Mouse (Mus musculus) lung, embryonic 15.5 days (tissue): Measurements from ENCODE around the gene Astn1. TPM values are rescaled to one million over a fixed set of nuclear protein-coding genes. Genes with fewer than 3 reads are reported as not detected.

Source experiments
- ATAC-seq: fragments of 200-750 bp; cut with Nextera tagmentation; 2 replicates; pipeline ENCODE4 v1.8.0; 2017; ENCODE audit warnings: moderate number of reproducible peaks, borderline replicate concordance; ENCODE audit not compliant: low FRiP score, low TSS enrichment; ENCODE audit errors: extremely low read depth
- H3K27ac ChIP-seq: fragments of 300-500 bp; sonication (generic); 2 replicates; pipeline ENCODE4 v1.5.1; 2015; ENCODE audit warnings: moderate library complexity, mild to moderate bottlenecking, inconsistent platforms
- H3K27me3 ChIP-seq: fragments of 300-500 bp; sonication (generic); 2 replicates; pipeline ENCODE4 v1.6.1; 2015; ENCODE audit warnings: inconsistent platforms
- H3K36me3 ChIP-seq: fragments of 300-500 bp; sonication (generic); 2 replicates; pipeline ENCODE4 v1.6.1; 2015; ENCODE audit warnings: inconsistent platforms
- H3K4me1 ChIP-seq: fragments of 300-500 bp; sonication (generic); 2 replicates; pipeline ENCODE4 v1.6.1; 2015; ENCODE audit warnings: inconsistent platforms
- H3K4me2 ChIP-seq: fragments of 300-500 bp; sonication (generic); 2 replicates; pipeline ENCODE4 v1.6.1; 2015; ENCODE audit warnings: inconsistent platforms, mild to moderate bottlenecking, moderate library complexity
- H3K4me3 ChIP-seq: fragments of 300-500 bp; sonication (generic); 2 replicates; pipeline ENCODE4 v1.5.1; 2015; ENCODE audit warnings: mild to moderate bottlenecking, inconsistent platforms
- H3K9ac ChIP-seq: fragments of 300-500 bp; sonication (generic); 2 replicates; pipeline ENCODE4 v1.6.1; 2015; ENCODE audit warnings: inconsistent platforms
- H3K9me3 ChIP-seq: fragments of 300-500 bp; sonication (generic); 2 replicates; pipeline ENCODE4 v1.6.1; 2016; ENCODE audit warnings: inconsistent platforms
- WGBS: fragments of 180-500 bp; shearing (Covaris S2); methylation state at CpG from one replicate; pipeline ENCODE4 v1.1.7; 2015; 5-methylcytosine and 5-hydroxymethylcytosine counted together
- polyA plus RNA-seq: library from polyadenylated mRNA; unstranded; fragments of >200 nt; fragmentation: Nextera tagmentation; extraction: Ambion mirVana; gene quantifications from 2 replicates; pipeline ENCODE4 v1.2.1, GENCODE M21; 2015

Gene Astn1
- polyA plus RNA-seq, 1 experiment from 2014 or later = 0.90 TPM

- Histone ChIP-seq H3K9ac (no peak overlapping the region), H3K4me2 (no peak overlapping the region), H3K36me3 (no peaks in the 10 kb centered on the region), H3K4me1 (no peaks in the 10 kb centered on the region), H3K27me3 (no peaks in the 10 kb centered on the region), H3K27ac (no peak overlapping the region), H3K4me3 (no peak overlapping the region), H3K9me3 (no peaks in the 10 kb centered on the region)
- ATAC-seq = no peak
- 77% methylated on average over 1 of the region's 1 CpGs for WGBS
Observed at GRCm38 (mm10) chr1:158446071-158446470, 84.0 kb downstream of the Astn1 start.

GRCm38 (mm10) chr1:158447956-158448355 is 85.9 kb downstream of the Astn1 start:
- no peak for ATAC-seq
- Histone ChIP-seq H3K36me3 (no peaks in the 10 kb centered on the region), H3K27ac (no peak overlapping the region), H3K4me1 (no peaks in the 10 kb centered on the region), H3K27me3 (no peaks in the 10 kb centered on the region), H3K4me3 (no peak overlapping the region), H3K9me3 (no peaks in the 10 kb centered on the region), H3K9ac (no peak overlapping the region), H3K4me2 (no peak overlapping the region)
- WGBS = 71% methylated on average over 7 of the region's 7 CpGs

GRCm38 (mm10) chr1:158452675-158453074 is 90.6 kb downstream of the Astn1 start:
- no peaks in the 10 kb centered on the region for H3K27me3 ChIP-seq
- H3K27ac ChIP-seq = no peak overlapping the region
- H3K4me1 ChIP-seq = no peaks in the 10 kb centered on the region
- H3K4me3 ChIP-seq = no peak overlapping the region
- no peak overlapping the region for H3K9ac ChIP-seq
- H3K4me2 ChIP-seq = no peak overlapping the region
- H3K9me3 ChIP-seq = no peaks in the 10 kb centered on the region
- ATAC-seq = no peak
- H3K36me3 ChIP-seq = no peaks in the 10 kb centered on the region

GRCm38 (mm10) chr1:158453587-158453986 is 91.5 kb downstream of the Astn1 start:
- no peaks in the 10 kb centered on the region for H3K27me3 ChIP-seq
- no peak for ATAC-seq
- no peaks in the 10 kb centered on the region for H3K36me3 ChIP-seq
- no peak overlapping the region for H3K9ac ChIP-seq
- H3K9me3 ChIP-seq = no peaks in the 10 kb centered on the region
- H3K4me2 ChIP-seq = no peak overlapping the region
- 82% methylated on average over 5 of the region's 5 CpGs for WGBS
- H3K4me1 ChIP-seq = no peaks in the 10 kb centered on the region
- H3K4me3 ChIP-seq = no peak overlapping the region
- H3K27ac ChIP-seq = no peak overlapping the region

- no peak for ATAC-seq
- Histone ChIP-seq H3K36me3 (no peaks in the 10 kb centered on the region), H3K27me3 (no peaks in the 10 kb centered on the region), H3K4me1 (no peaks in the 10 kb centered on the region), H3K27ac (no peak overlapping the region), H3K9me3 (no peaks in the 10 kb centered on the region), H3K4me3 (no peak overlapping the region), H3K9ac (no peak overlapping the region), H3K4me2 (no peak overlapping the region)
- WGBS = 65% methylated on average over 6 of the region's 6 CpGs
Observed at GRCm38 (mm10) chr1:158463975-158464374, 101.9 kb downstream of the Astn1 start.

- H3K4me1 ChIP-seq = no peaks in the 10 kb centered on the region
- H3K27me3 ChIP-seq = no peaks in the 10 kb centered on the region
- ATAC-seq = no peak
- no peak overlapping the region for H3K27ac ChIP-seq
- WGBS = 55% methylated on average over 6 of the region's 6 CpGs
- H3K9me3 ChIP-seq = no peaks in the 10 kb centered on the region
- no peak overlapping the region for H3K4me3 ChIP-seq
- H3K36me3 ChIP-seq = no peaks in the 10 kb centered on the region
- no peak overlapping the region for H3K4me2 ChIP-seq
- no peak overlapping the region for H3K9ac ChIP-seq
Observed at GRCm38 (mm10) chr1:158465286-158465685, 103.2 kb downstream of the Astn1 start.

GRCm38 (mm10) chr1:158477841-158478240 is 115.8 kb downstream of the Astn1 start:
- H3K36me3 ChIP-seq = no peaks in the 10 kb centered on the region
- H3K27me3 ChIP-seq = no peaks in the 10 kb centered on the region
- no peak overlapping the region for H3K4me3 ChIP-seq
- no peak overlapping the region for H3K4me2 ChIP-seq
- no peak overlapping the region for H3K27ac ChIP-seq
- WGBS = 86% methylated on average over 1 of the region's 1 CpGs
- H3K9me3 ChIP-seq = no peaks in the 10 kb centered on the region
- H3K9ac ChIP-seq = no peak overlapping the region
- ATAC-seq = no peak
- no peaks in the 10 kb centered on the region for H3K4me1 ChIP-seq

GRCm38 (mm10) chr1:158480285-158480684 is 118.2 kb downstream of the Astn1 start:
- no peak for ATAC-seq
- Histone ChIP-seq H3K9me3 (no peaks in the 10 kb centered on the region), H3K4me1 (no peaks in the 10 kb centered on the region), H3K36me3 (no peaks in the 10 kb centered on the region), H3K9ac (no peak overlapping the region), H3K4me3 (no peak overlapping the region), H3K27me3 (no peaks in the 10 kb centered on the region), H3K4me2 (no peak overlapping the region), H3K27ac (no peak overlapping the region)
- WGBS = 78% methylated on average over 6 of the region's 6 CpGs

GRCm38 (mm10) chr1:158483733-158484132 is 121.7 kb downstream of the Astn1 start:
- H3K4me2 ChIP-seq = no peak overlapping the region
- no peak overlapping the region for H3K27ac ChIP-seq
- no peaks in the 10 kb centered on the region for H3K9me3 ChIP-seq
- H3K9ac ChIP-seq = no peak overlapping the region
- H3K27me3 ChIP-seq = no peaks in the 10 kb centered on the region
- H3K4me1 ChIP-seq = no peaks in the 10 kb centered on the region
- 54% methylated on average over 2 of the region's 2 CpGs for WGBS
- ATAC-seq = no peak
- H3K4me3 ChIP-seq = no peak overlapping the region
- no peaks in the 10 kb centered on the region for H3K36me3 ChIP-seq

- ATAC-seq = no peak
- no peaks in the 10 kb centered on the region for H3K9me3 ChIP-seq
- no peak overlapping the region for H3K4me2 ChIP-seq
- H3K4me1 ChIP-seq = no peaks in the 10 kb centered on the region
- no peaks in the 10 kb centered on the region for H3K36me3 ChIP-seq
- H3K27me3 ChIP-seq = no peaks in the 10 kb centered on the region
- H3K9ac ChIP-seq = no peak overlapping the region
- WGBS = 51% methylated on average over 4 of the region's 4 CpGs
- H3K4me3 ChIP-seq = no peak overlapping the region
- no peak overlapping the region for H3K27ac ChIP-seq
Observed at GRCm38 (mm10) chr1:158489521-158490021, 127.5 kb downstream of the Astn1 start.

- 85% methylated on average over 1 of the region's 1 CpGs for WGBS
- Histone ChIP-seq H3K4me3 (no peak overlapping the region), H3K9ac (no peak overlapping the region), H3K4me2 (no peak overlapping the region), H3K27me3 (no peaks in the 10 kb centered on the region), H3K9me3 (no peaks in the 10 kb centered on the region), H3K4me1 (no peaks in the 10 kb centered on the region), H3K36me3 (no peaks in the 10 kb centered on the region), H3K27ac (no peak overlapping the region)
- no peak for ATAC-seq
Observed at GRCm38 (mm10) chr1:158490175-158490574, 128.1 kb downstream of the Astn1 start.

- Histone ChIP-seq H3K4me1 (no peaks in the 10 kb centered on the region), H3K4me3 (no peak overlapping the region)
Observed at GRCm38 (mm10) chr1:158493289-158493688, 131.2 kb downstream of the Astn1 start.

GRCm38 (mm10) chr1:158500140-158500539 is 138.1 kb downstream of the Astn1 start:
- no peak overlapping the region for H3K4me2 ChIP-seq
- H3K27ac ChIP-seq = no peak overlapping the region
- no peak for ATAC-seq
- no peaks in the 10 kb centered on the region for H3K36me3 ChIP-seq
- H3K4me3 ChIP-seq = no peak overlapping the region
- H3K9ac ChIP-seq = no peak overlapping the region
- WGBS = 50% methylated on average over 4 of the region's 4 CpGs
- H3K4me1 ChIP-seq = no peaks in the 10 kb centered on the region
- no peaks in the 10 kb centered on the region for H3K27me3 ChIP-seq
- no peaks in the 10 kb centered on the region for H3K9me3 ChIP-seq

More at GRCm38 (mm10) chr1:158493289-158493688, 131.2 kb downstream of the Astn1 start:
- no peak overlapping the region for H3K4me2 ChIP-seq
- no peak for ATAC-seq
- H3K9me3 ChIP-seq = no peaks in the 10 kb centered on the region
- H3K36me3 ChIP-seq = no peaks in the 10 kb centered on the region
- H3K27me3 ChIP-seq = no peaks in the 10 kb centered on the region
- no peak overlapping the region for H3K27ac ChIP-seq
- H3K9ac ChIP-seq = no peak overlapping the region
- WGBS = 65% methylated on average over 3 of the region's 3 CpGs
